Mouse (Mus musculus) C2C12 (cell line): ENCODE data around the gene Hoxc4.

ENCODE experiments used
- CTCF ChIP-seq: IDR thresholded peaks from one replicate; pipeline ENCODE4 v1.5.1; 2011; ENCODE audit not compliant: control insufficient read depth, insufficient read depth, insufficient read length
- MYOD1 ChIP-seq: IDR thresholded peaks from one replicate; pipeline ENCODE4 v1.6.1; 2011; ENCODE audit warnings: low read depth; ENCODE audit not compliant: control insufficient read depth, insufficient read length
- USF1 ChIP-seq: IDR thresholded peaks from one replicate; pipeline ENCODE4 v1.6.1; 2011; ENCODE audit warnings: low read depth, mild to moderate bottlenecking, control low read depth, moderate library complexity

GRCm38 (mm10) chr15:103058715-103059114 lies 40.0 kb downstream of the Hoxc4 start:
- TF ChIP-seq CTCF: no peak
- no peak for TF ChIP-seq USF1
- TF ChIP-seq MYOD1: no peak
